Mouse (Mus musculus): Measurements from ENCODE around the gene Oxnad1.

- TF ChIP-seq CTCF (conservative IDR thresholded peaks at IDR 0.05; ENCODE audit: low read length) (no peak), POU5F1 (IDR thresholded peaks at IDR 0.05; ENCODE audit: borderline replicate concordance, low read length) (no peak), NANOG (IDR thresholded peaks at IDR 0.05; ENCODE audit: borderline replicate concordance, low read length) (no peak)
These were observed 12.4 kb upstream of the Oxnad1 start for GRCm38 (mm10) chr14:32072807-32073206.
